Mouse (Mus musculus): ENCODE results near the gene Agap2. TPM values are rescaled to one million over a fixed set of nuclear protein-coding genes. Genes with fewer than 3 reads are reported as not detected.
A peak's percentile ranks its signal among the peaks of the same experiment; 100 is the strongest.

Gene Agap2
- total and polyA plus RNA-seq, 2 experiments: 0.28 to 0.55 TPM

GRCm38 (mm10) chr10:127111001-127111887 lies 36.2 kb downstream of the Agap2 start:
- TF ChIP-seq POLR2A (IDR thresholded peaks at IDR 0.05; ENCODE audit: extremely low read depth, insufficient read depth, low read length) (no peak), CTCF (IDR thresholded peaks at IDR 0.05; ENCODE audit: low read depth, low read length) (no peak)

GRCm38 (mm10) chr10:127114408-127114807 lies 39.3 kb downstream of the Agap2 start:
- 93% methylated on average over 11 of the region's 11 CpGs for WGBS
- Histone ChIP-seq H3K27ac (replicated peaks; ENCODE audit: insufficient read depth, low read depth, low read length) (no peak overlapping the region), H3K36me3 (ENCODE audit: control insufficient read depth, insufficient read depth, low read length) (peaks cover 8% of the 10 kb centered on the region; the same call in 1 of the 2 replicates), H3K79me2 (ENCODE audit: control insufficient read depth, insufficient read depth, low read length) (no peaks in the 10 kb centered on the region), H3K27me3 (ENCODE audit: control insufficient read depth, insufficient read depth, low read length) (no peaks in the 10 kb centered on the region), H3K9ac (ENCODE audit: low read depth, low read length) (no peak overlapping the region), H3K4me3 (ENCODE audit: insufficient read depth, low read depth, low read length) (no peak overlapping the region), H3K4me1 (ENCODE audit: control insufficient read depth, insufficient read depth, low read length) (no peaks in the 10 kb centered on the region)
- no peak for DNase-seq (ENCODE audit: extremely low read depth, low read depth, low spot score)
- no peak for TF ChIP-seq POLR2A (IDR thresholded peaks at IDR 0.05; ENCODE audit: extremely low read depth, insufficient read depth, low read length)
- no peak for TF ChIP-seq CTCF (IDR thresholded peaks at IDR 0.05; ENCODE audit: low read depth, low read length)

More at GRCm38 (mm10) chr10:127111001-127111887, 36.2 kb downstream of the Agap2 start:
- Histone ChIP-seq H3K27ac (replicated peaks; ENCODE audit: insufficient read depth, low read depth, low read length) (no peak overlapping the region), H3K79me2 (ENCODE audit: control insufficient read depth, insufficient read depth, low read length) (no peaks in the 10 kb centered on the region), H3K27me3 (ENCODE audit: control insufficient read depth, insufficient read depth, low read length) (no peaks in the 10 kb centered on the region), H3K9ac (ENCODE audit: low read depth, low read length) (no peak overlapping the region), H3K36me3 (ENCODE audit: control insufficient read depth, insufficient read depth, low read length) (peaks cover 5% of the 10 kb centered on the region; the same call in 1 of the 2 replicates), H3K4me3 (ENCODE audit: insufficient read depth, low read depth, low read length) (no peak overlapping the region), H3K4me1 (ENCODE audit: control insufficient read depth, insufficient read depth, low read length) (no peaks in the 10 kb centered on the region)
- DNase-seq (ENCODE audit: extremely low read depth, low read depth, low spot score): no peak
- WGBS: 88% methylated on average over 15 of the region's 15 CpGs

GRCm38 (mm10) chr10:127115068-127115467 lies 40.0 kb downstream of the Agap2 start:
- Histone ChIP-seq H3K4me1 (ENCODE audit: control insufficient read depth, insufficient read depth, low read length) (no peaks in the 10 kb centered on the region), H3K36me3 (ENCODE audit: control insufficient read depth, insufficient read depth, low read length) (peaks cover 8% of the 10 kb centered on the region; the same call in 1 of the 2 replicates), H3K9ac (ENCODE audit: low read depth, low read length) (no peak overlapping the region), H3K79me2 (ENCODE audit: control insufficient read depth, insufficient read depth, low read length) (no peaks in the 10 kb centered on the region), H3K4me3 (ENCODE audit: insufficient read depth, low read depth, low read length) (no peak overlapping the region), H3K27ac (replicated peaks; ENCODE audit: insufficient read depth, low read depth, low read length) (no peak overlapping the region), H3K27me3 (ENCODE audit: control insufficient read depth, insufficient read depth, low read length) (no peaks in the 10 kb centered on the region)
- no peak for DNase-seq (ENCODE audit: extremely low read depth, low read depth, low spot score)
- WGBS: 64% methylated on average over 2 of the region's 2 CpGs
- no peak for TF ChIP-seq POLR2A (IDR thresholded peaks at IDR 0.05; ENCODE audit: extremely low read depth, insufficient read depth, low read length)
- peak; percentile 27; the same call in 1 of the 2 replicates for TF ChIP-seq CTCF (IDR thresholded peaks at IDR 0.05; ENCODE audit: low read depth, low read length)

GRCm38 (mm10) chr10:127118470-127118869 lies 43.4 kb downstream of the Agap2 start:
- WGBS: 87% methylated on average over 11 of the region's 11 CpGs
- Histone ChIP-seq H3K4me3 (ENCODE audit: insufficient read depth, low read depth, low read length) (no peak overlapping the region), H3K4me1 (ENCODE audit: control insufficient read depth, insufficient read depth, low read length) (peaks cover 8% of the 10 kb centered on the region; the same call in 1 of the 2 replicates), H3K36me3 (ENCODE audit: control insufficient read depth, insufficient read depth, low read length) (peaks cover 8% of the 10 kb centered on the region; the same call in 1 of the 2 replicates), H3K79me2 (ENCODE audit: control insufficient read depth, insufficient read depth, low read length) (0 out of 2 replicates have a peak, but pooled peaks cover 3% of the 10 kb centered on the region), H3K27me3 (ENCODE audit: control insufficient read depth, insufficient read depth, low read length) (no peaks in the 10 kb centered on the region), H3K27ac (replicated peaks; ENCODE audit: insufficient read depth, low read depth, low read length) (no peak overlapping the region), H3K9ac (ENCODE audit: low read depth, low read length) (no peak overlapping the region)
- TF ChIP-seq POLR2A (IDR thresholded peaks at IDR 0.05; ENCODE audit: extremely low read depth, insufficient read depth, low read length) (no peak), CTCF (IDR thresholded peaks at IDR 0.05; ENCODE audit: low read depth, low read length) (no peak)
- no peak for DNase-seq (ENCODE audit: extremely low read depth, low read depth, low spot score)

GRCm38 (mm10) chr10:127119229-127119628 lies 44.1 kb downstream of the Agap2 start:
- Histone ChIP-seq H3K27me3 (ENCODE audit: control insufficient read depth, insufficient read depth, low read length) (no peaks in the 10 kb centered on the region), H3K9ac (ENCODE audit: low read depth, low read length) (no peak overlapping the region), H3K36me3 (ENCODE audit: control insufficient read depth, insufficient read depth, low read length) (peaks cover 8% of the 10 kb centered on the region; the same call in 1 of the 2 replicates), H3K79me2 (ENCODE audit: control insufficient read depth, insufficient read depth, low read length) (0 out of 2 replicates have a peak, but pooled peaks cover 3% of the 10 kb centered on the region), H3K27ac (replicated peaks; ENCODE audit: insufficient read depth, low read depth, low read length) (no peak overlapping the region), H3K4me1 (ENCODE audit: control insufficient read depth, insufficient read depth, low read length) (peaks cover 8% of the 10 kb centered on the region; the same call in 1 of the 2 replicates), H3K4me3 (ENCODE audit: insufficient read depth, low read depth, low read length) (no peak overlapping the region)
- DNase-seq (ENCODE audit: extremely low read depth, low read depth, low spot score): no peak
- TF ChIP-seq CTCF (IDR thresholded peaks at IDR 0.05; ENCODE audit: low read depth, low read length) (no peak), POLR2A (IDR thresholded peaks at IDR 0.05; ENCODE audit: extremely low read depth, insufficient read depth, low read length) (no peak)
- WGBS: 95% methylated on average over 10 of the region's 10 CpGs
